Mouse (Mus musculus): Measurements from ENCODE around the gene Sparcl1.

Sparcl1 gene

GRCm38 (mm10) chr5:104080736-104081135 is 32.8 kb downstream of the Sparcl1 start:
- CTCF ChIA-PET, result no interaction called here
- POLR2A ChIA-PET, result interaction anchor here in 1 of 4 experiments (1.1 kb wide), 1 partner anchor 24 kb away, joined by 3 read pairs; no protein-coding TSS in a partner anchor

- ChIA-PET POLR2A (interaction anchor here in 1 of 4 experiments (0.9 to 1.1 kb wide), 3 partner anchors 11 to 31 kb away, joined by 3 to 4 read pairs (median 3); no protein-coding TSS in a partner anchor), CTCF (interaction anchor here in 1 of 4 experiments (1.4 kb wide), 1 partner anchor 19 kb away, joined by 3 read pairs; no protein-coding TSS in a partner anchor)
These were observed 36.0 kb downstream of the Sparcl1 start, which contains the start of gene Gm17660 for GRCm38 (mm10) chr5:104077508-104077907. TSS of gene Gm17660 (minus strand) at chr5:104077608.

- ChIA-PET POLR2A (interaction anchor here in 3 of 4 experiments (0.6 to 1.9 kb wide), 5 partner anchors 30 to 1177 kb away, joined by 3 to 9 read pairs (median 3); no protein-coding TSS in a partner anchor), CTCF (interaction anchor here in 2 of 4 experiments (0.7 to 1.0 kb wide), 3 partner anchors 18 to 76 kb away, joined by 3 to 7 read pairs (median 3); no protein-coding TSS in a partner anchor)
These were observed 37.2 kb downstream of the Sparcl1 start for GRCm38 (mm10) chr5:104076361-104076760.

- POLR2A ChIA-PET, result interaction anchor here (0.6 to 1.6 kb wide), 16 partner anchors 11 to 1294 kb away, joined by 3 to 4 read pairs (median 3); no protein-coding TSS in a partner anchor
- CTCF ChIA-PET, result interaction anchor here (0.5 to 1.9 kb wide), 87 partner anchors 8 to 1919 kb away, joined by 3 to 21 read pairs (median 4); partner anchors contain the start of genes Dmp1 (in 1 of the 4) and Dspp (in 1 of the 4)
These were observed 39.1 kb downstream of the Sparcl1 start for GRCm38 (mm10) chr5:104074388-104074787.

GRCm38 (mm10) chr5:104073602-104074001 is 39.9 kb downstream of the Sparcl1 start:
- POLR2A ChIA-PET, result interaction anchor here in 2 of 4 experiments (0.6 to 1.6 kb wide), 6 partner anchors 15 to 366 kb away, joined by 3 to 4 read pairs (median 4); no protein-coding TSS in a partner anchor
- CTCF ChIA-PET, result interaction anchor here (0.6 to 1.9 kb wide), 22 partner anchors 9 to 1978 kb away, joined by 3 to 19 read pairs (median 4); no protein-coding TSS in a partner anchor

- CTCF ChIA-PET, result interaction anchor here (0.8 to 1.7 kb wide), 12 partner anchors 14 to 146 kb away, joined by 3 to 12 read pairs (median 4); no protein-coding TSS in a partner anchor
- POLR2A ChIA-PET, result interaction anchor here in 3 of 4 experiments (0.8 to 1.6 kb wide), 8 partner anchors 11 to 294 kb away, joined by 3 to 4 read pairs (median 4); no protein-coding TSS in a partner anchor
These were observed 41.2 kb downstream of the Sparcl1 start for GRCm38 (mm10) chr5:104072272-104072886.

- ChIA-PET POLR2A (interaction anchor here in 1 of 4 experiments (1.1 to 2.0 kb wide), 2 partner anchors 9 to 11 kb away, joined by 4 to 7 read pairs; no protein-coding TSS in a partner anchor), CTCF (no interaction called here)
These were observed 42.5 kb downstream of the Sparcl1 start for GRCm38 (mm10) chr5:104071048-104071447.

GRCm38 (mm10) chr5:104068751-104069150 is 44.8 kb downstream of the Sparcl1 start:
- CTCF ChIA-PET, result no interaction called here
- POLR2A ChIA-PET, result interaction anchor here in 1 of 4 experiments (1.1 kb wide), 1 partner anchor 12 kb away, joined by 3 read pairs; no protein-coding TSS in a partner anchor

GRCm38 (mm10) chr5:104062773-104063551 is 50.6 kb downstream of the Sparcl1 start:
- ChIA-PET CTCF (interaction anchor here in 2 of 4 experiments (0.5 to 1.4 kb wide), 2 partner anchors 63 to 337 kb away, joined by 4 to 6 read pairs; no protein-coding TSS in a partner anchor), POLR2A (interaction anchor here in 1 of 4 experiments (1.6 to 2.0 kb wide), 3 partner anchors 7 to 15 kb away, joined by 4 read pairs; no protein-coding TSS in a partner anchor)

GRCm38 (mm10) chr5:104061936-104062772 is 51.4 kb downstream of the Sparcl1 start:
- CTCF ChIA-PET, result interaction anchor here in 2 of 4 experiments (0.5 to 1.4 kb wide), 2 partner anchors 62 to 632 kb away, joined by 4 read pairs; no protein-coding TSS in a partner anchor
- POLR2A ChIA-PET, result interaction anchor here in 3 of 4 experiments (0.7 to 2.0 kb wide), 6 partner anchors 8 to 1190 kb away, joined by 3 to 4 read pairs (median 4); no protein-coding TSS in a partner anchor

- POLR2A ChIA-PET, result interaction anchor here in 2 of 4 experiments (0.7 to 1.8 kb wide), 3 partner anchors 10 to 386 kb away, joined by 3 to 7 read pairs (median 3); no protein-coding TSS in a partner anchor
- CTCF ChIA-PET, result interaction anchor here in 3 of 4 experiments (1.4 to 5.3 kb wide), 4 partner anchors 14 to 61 kb away, joined by 4 to 28 read pairs (median 8); no protein-coding TSS in a partner anchor
These were observed 53.1 kb downstream of the Sparcl1 start for GRCm38 (mm10) chr5:104060429-104060828.

- CTCF ChIA-PET, result interaction anchor here (0.7 to 5.3 kb wide), 8 partner anchors 11 to 307 kb away, joined by 3 to 28 read pairs (median 6); no protein-coding TSS in a partner anchor
These were observed 53.9 kb downstream of the Sparcl1 start for GRCm38 (mm10) chr5:104059628-104060027.

GRCm38 (mm10) chr5:104058021-104058420 is 55.5 kb downstream of the Sparcl1 start:
- ChIA-PET CTCF (interaction anchor here (0.5 to 5.3 kb wide), 31 partner anchors 10 to 1329 kb away, joined by 3 to 37 read pairs (median 4); partner anchors contain the start of genes Dspp (in 1 of the 4), Gm17660 (in 1 of the 4) and Hsd17b11 (in 1 of the 4)), POLR2A (interaction anchor here in 3 of 4 experiments (1.1 to 2.4 kb wide), 5 partner anchors 10 to 160 kb away, joined by 3 to 11 read pairs (median 6); no protein-coding TSS in a partner anchor)

More at GRCm38 (mm10) chr5:104059628-104060027, 53.9 kb downstream of the Sparcl1 start:
- POLR2A ChIA-PET, result interaction anchor here in 2 of 4 experiments (0.7 to 1.8 kb wide), 3 partner anchors 11 to 387 kb away, joined by 3 to 7 read pairs (median 3); no protein-coding TSS in a partner anchor

GRCm38 (mm10) chr5:104056295-104056694 is 57.2 kb downstream of the Sparcl1 start:
- CTCF ChIA-PET, result interaction anchor here (0.9 to 5.3 kb wide), 13 partner anchors 8 to 283 kb away, joined by 3 to 37 read pairs (median 4); no protein-coding TSS in a partner anchor

GRCm38 (mm10) chr5:104055816-104056215 is 57.7 kb downstream of the Sparcl1 start:
- ChIA-PET POLR2A (interaction anchor here in 2 of 4 experiments (0.6 to 1.0 kb wide), 4 partner anchors 8 to 53 kb away, joined by 3 to 5 read pairs (median 4); no protein-coding TSS in a partner anchor), CTCF (interaction anchor here (0.8 to 5.3 kb wide), 10 partner anchors 17 to 128 kb away, joined by 3 to 37 read pairs (median 4); no protein-coding TSS in a partner anchor)

More at GRCm38 (mm10) chr5:104056295-104056694, 57.2 kb downstream of the Sparcl1 start:
- POLR2A ChIA-PET, result interaction anchor here in 2 of 4 experiments (0.8 to 2.4 kb wide), 3 partner anchors 8 to 13 kb away, joined by 3 to 11 read pairs (median 3); no protein-coding TSS in a partner anchor

GRCm38 (mm10) chr5:104054938-104055337 is 58.6 kb downstream of the Sparcl1 start:
- ChIA-PET POLR2A (interaction anchor here in 1 of 4 experiments (0.7 to 1.0 kb wide), 2 partner anchors 29 to 53 kb away, joined by 3 to 4 read pairs; no protein-coding TSS in a partner anchor), CTCF (interaction anchor here in 3 of 4 experiments (0.7 to 3.9 kb wide), 4 partner anchors 18 to 127 kb away, joined by 3 to 37 read pairs (median 8); no protein-coding TSS in a partner anchor)
